Mouse (Mus musculus) left cerebral cortex, adult 11 months (tissue): ENCODE data around the gene Kdm4c.
"Not testable (repeated sequence)": the region's sequence is repeated elsewhere in the genome, so short reads cannot be mapped to it uniquely, and the experiment has no call there.

Experiments used
- DNase-seq: peaks from one replicate; pipeline ENCODE4 v3.0.0; 2022; ENCODE audit warnings: low spot score

Gene Kdm4c

DNA sequence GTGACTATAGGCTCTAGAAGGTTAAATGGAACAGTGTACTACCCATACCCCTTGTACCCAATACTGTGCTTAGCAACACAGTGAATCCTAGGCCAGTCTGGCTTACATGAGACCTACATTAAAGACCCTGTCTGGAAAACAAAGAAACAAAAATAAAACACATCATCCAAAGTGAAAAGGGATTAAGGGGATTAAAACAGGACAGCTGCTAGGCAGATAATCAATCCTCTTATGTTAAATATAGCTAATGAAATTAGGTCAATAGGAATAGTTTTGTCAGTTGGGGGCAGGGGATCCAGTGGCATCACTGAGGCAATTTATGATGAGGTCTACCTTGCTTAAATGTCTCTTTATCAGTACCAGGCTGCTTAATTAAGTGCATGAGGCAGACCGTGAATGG is at the start of gene Kdm4c:
Gene Kdm4c (plus strand): TSS at position 322 of the 400 bp plus-strand sequence.
- no peak for DNase-seq

DNA sequence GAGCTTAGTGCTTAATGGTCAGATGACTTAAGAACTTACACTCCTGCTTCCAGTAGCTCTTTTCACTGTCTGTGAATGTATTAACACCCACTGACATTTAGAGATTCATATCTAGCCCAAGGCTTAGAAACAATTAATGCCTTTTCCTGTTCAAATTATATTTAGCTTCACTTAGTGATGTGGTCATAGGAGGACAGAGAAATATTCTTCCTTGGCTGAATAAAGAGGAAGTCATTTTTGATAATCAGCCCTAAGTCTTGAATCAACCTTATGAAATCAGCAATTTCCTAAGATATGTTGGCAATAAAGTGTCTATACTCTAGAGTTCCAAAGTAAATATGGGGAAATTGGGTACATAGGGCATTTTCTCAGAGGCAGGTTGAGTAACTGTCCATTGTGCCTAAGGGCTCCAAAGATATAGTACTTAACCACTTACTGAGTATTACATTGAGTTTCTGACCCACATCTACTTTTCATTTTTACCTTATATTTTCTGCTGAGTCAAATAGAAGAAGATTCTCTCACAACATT is 41.0 kb upstream of the Kdm4c start:
- no peak for DNase-seq

DNA sequence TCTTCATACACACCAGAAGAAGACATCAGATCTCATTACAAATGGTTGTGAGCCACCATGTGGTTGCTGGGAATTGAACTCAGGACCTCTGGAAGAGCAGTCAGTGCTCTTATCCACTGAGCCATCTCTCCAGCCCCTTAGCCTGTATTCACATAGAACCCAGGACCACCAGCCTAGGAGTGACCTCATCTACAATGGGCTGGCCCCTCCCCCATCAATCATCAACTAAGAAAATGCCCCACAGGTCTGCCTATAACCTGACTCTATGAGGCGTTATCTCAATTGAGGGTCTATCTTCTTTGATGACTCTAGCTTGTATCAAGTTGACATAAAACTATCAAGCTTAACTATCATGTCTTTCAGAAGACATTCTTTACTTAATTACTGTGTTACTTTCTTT is 20.5 kb upstream of the Kdm4c start:
- DNase-seq: not testable (repeated sequence)

DNA sequence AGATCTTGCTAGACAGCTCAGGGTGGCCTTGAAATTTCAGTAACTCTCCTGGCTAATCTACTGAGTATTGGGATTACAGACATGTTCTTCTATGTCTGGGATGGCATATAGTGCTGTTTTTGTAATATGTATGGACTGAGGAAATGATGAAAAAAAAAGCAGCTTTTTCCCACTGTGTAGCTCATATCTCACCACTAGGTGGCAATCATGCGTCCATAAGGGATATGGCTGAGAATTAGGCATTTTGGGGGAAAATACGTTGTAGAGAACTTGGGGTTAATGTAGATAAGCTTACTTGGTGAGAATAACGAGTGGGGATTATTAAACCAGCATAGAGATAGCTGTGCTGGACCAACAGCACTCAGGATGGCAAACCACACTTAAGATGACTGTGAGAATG is 19.9 kb upstream of the Kdm4c start:
- no peak for DNase-seq

DNA sequence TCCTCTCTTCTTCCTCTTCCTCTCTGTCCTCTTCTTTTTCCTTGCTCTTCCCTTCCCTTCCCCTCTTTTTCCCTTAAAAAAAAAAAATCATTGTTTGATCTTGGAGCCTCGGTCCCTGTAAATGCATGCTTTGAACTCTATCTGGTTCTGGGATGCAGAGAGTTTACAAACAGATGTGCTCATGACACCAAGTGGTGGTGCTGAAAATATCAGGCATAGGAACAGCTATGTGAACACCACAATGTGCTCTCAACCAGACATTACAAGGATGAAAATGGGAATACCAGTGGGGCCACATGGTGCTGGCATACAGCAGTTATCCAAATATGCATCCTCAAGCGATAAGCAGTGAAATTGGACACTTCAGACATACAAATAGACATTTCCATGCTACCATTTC is 18.1 kb upstream of the Kdm4c start:
- no peak for DNase-seq

DNA sequence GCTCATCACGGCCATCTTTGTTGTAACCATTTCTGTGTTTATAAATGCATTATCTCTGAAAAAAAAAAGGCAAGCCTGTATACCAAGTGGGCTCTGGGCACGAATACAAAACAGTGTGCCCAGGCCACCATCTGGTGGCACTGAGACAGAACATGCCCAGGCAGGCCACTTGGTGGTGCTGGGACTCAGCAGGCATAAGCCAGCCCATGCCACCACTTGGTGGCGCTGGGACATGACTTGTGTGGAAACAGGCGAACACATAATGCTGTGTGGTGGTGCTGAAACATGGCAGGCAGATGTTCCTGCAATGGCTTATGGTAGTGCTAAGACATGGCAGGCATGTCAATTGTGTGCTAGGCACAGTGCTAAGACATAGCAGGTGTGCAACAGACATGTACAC is 11.3 kb upstream of the Kdm4c start:
- DNase-seq: no peak

DNA sequence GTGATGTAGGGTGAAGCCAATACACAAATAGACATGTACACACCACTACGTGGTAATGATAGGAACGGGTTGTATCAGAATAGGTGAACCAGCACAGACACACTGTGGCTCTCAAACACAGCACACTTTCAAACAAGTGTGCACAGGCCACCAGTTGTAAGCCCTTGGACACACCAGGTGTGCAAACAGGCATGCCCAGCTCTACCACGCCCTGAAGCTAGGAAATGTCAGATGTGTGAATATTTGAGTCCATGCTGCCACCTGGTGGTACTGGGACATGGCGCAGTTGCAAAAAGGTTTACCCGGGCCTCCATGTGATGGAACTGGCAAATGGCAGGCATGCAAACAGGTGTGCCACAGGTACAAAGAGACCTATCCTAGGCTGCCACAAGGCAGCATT is 10.9 kb upstream of the Kdm4c start:
- DNase-seq: peak; percentile 41

DNA sequence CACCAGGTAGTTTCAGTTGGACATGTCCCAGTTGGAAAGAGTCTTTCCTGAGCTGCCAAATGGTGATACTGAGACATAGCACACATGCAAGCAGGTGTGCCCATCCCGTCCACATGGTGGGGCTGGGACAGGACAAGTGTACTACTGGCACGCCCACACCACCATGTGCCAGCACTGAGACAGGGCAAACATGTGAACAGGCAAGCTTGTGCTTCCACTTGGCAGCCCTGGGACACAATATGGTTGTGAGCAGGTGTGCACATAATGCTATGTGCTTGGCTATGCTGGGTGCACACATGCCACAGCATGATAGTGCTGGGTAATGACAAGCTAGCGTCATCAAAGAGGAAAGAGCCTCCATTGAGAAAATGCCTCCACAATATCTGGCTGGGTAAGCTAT is 8.8 kb upstream of the Kdm4c start:
- no peak for DNase-seq

DNA sequence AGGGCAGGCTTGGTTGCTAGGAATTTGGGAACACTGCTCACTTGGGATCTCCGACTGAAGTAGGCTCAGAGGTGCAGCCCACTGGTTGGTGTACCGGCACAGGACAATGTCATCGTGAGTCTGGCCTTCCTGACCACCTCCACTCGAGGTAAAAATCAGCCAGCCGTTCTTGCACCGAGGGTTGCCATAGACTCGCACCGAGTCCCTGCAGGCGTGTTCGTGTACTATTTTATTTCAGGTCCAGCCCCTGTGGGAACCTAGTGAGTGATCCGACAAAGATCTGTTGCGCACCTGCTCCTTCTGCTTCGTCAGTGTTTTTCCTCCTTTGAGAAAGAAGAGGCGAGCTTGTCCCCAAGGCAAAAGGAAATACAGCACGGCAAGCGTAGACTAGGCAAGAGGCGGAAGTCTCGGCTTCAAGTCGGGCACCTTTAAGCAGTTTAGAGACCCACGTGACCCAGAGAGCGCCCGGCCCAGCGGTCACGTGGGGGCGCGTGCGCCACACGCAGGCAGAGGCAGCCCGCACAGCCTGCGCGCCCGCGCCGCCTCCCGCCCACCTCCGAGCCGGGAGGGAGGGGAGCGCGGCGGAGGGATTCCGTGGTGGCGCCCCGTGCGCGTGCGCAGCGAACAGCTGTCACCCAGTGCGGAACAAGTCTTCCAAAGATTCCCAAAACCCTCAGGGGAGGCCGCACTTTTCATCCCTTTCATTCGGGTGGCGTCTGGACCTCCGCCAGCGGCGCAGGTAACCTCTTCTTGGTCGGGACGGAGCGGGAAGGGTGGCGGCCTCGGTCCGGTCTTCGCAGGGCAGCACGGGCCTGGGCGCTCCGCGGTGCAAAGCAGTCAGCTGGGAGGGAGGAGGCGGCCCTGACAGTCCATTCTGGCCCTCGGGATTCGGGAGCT is 9.3 kb downstream of the Kdm4c start:
- DNase-seq: peak; percentile 97

DNA sequence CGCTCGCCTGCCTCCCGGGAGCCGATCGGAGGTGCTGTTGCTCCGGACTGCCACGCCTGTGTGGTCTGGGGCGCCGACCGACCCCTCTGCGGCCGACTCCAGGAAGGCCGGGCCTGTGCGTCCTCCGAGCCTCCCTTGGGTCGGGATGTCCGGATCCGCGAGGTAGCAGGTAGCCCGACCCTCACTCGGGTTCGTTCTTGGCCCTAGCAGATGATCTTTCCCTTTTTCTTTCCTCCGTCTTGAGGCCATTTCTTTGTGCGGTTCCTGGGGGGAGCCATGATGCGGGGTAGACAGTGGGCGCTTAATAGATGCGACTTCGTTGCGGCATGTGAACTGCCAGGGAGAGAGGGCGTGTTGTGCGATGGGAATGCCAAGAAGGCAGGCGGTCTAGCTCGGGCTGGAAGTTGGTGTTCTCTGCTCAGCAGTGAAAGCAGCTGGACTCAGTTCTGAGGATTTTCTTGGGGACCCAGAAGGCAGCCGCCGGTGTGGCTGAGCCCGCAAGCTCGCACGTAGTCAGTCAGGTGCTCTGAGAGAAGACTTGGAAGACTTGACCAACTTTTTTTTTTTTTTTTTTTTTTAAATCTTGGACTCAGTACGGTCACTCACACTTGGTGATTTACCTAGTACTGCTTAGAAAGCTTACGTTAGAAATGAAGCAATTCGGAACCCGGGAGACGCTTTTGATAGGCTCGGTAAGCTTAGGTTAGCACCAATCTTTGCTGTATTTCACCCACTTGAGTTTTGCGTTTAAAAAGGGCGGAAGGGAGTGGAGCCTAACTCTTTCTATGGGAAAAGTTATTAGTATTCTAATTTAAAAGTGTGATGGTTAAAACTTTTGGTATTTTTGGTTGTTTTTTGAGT is 10.2 kb downstream of the Kdm4c start:
- peak; percentile 18 for DNase-seq

DNA sequence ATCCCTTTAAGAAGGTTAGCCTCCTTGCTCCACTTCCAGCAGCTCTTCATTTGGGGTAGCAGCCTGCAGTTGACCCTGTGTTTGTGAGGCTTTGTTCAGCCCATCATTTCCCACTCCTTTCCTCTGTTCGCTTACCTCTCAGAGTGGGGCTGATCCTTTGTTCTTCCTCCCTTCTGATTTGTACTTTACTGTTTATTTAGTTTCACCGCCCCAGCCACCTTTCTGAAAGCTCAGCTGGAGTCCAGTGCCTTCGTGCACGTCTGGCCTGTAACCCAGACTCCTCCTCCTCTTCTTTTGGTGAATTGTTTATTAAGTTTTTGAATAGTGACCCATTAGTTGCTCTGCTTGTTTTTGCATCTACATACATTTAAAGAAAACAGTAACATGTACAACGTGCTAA is 15.6 kb downstream of the Kdm4c start:
- no peak for DNase-seq

DNA sequence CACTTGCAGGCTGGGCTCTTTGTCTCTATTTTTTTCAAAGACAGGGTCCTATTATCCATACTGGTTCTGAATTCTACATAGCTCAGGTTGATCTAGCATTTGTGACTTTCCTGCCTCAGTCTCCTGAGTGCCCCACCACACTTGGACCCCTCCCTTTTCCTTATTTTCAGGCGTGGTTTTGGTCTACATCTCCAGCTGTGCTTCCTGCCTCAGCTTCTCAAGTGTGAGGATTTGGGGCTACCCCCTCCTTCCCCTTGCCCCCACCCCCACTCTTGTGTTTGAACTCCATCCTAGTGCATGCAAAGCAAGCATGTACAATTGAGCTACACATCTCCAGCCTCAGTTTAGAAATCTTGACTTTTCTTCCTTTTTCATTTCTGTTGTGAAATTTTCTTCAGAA is 16.2 kb downstream of the Kdm4c start:
- DNase-seq: no peak

DNA sequence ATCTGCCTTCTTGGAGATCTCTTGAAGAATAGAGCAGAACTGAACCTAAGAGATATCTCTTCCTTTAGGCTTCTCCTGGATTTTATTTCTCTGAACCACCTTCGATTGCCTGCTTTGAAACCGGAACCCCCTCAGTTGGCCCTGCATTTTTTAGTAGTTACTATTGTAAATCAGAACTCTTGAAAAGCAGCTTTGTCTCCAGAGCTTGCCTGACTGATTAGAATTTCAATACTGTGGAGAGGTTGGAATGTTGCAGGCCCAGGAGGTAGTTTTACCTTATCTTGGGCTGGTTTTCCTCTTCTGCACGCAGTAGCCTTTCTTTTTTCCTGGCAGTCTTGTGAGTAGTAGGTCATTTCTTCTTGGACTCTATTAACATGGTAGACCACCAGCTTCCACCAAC is 17.0 kb downstream of the Kdm4c start:
- DNase-seq: no peak

DNA sequence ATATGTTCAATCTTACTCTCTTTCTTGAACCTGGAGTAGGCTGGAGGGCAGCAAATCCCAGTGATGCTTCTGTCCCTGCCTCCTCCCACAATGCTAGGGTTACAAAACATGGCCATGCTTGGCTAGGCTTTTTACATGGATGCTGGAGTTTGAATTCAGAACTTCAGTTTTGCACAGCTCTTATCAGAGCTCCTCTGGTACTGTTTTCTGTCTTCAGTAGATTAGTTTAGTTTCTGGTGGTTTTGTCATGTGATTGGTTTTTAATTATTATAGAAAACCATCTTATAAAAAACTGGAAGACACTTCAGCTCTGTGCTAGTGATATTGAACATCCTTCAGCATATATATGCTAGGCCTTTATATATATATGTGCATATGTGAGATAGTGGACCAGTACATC is 19.6 kb downstream of the Kdm4c start:
- no peak for DNase-seq

DNA sequence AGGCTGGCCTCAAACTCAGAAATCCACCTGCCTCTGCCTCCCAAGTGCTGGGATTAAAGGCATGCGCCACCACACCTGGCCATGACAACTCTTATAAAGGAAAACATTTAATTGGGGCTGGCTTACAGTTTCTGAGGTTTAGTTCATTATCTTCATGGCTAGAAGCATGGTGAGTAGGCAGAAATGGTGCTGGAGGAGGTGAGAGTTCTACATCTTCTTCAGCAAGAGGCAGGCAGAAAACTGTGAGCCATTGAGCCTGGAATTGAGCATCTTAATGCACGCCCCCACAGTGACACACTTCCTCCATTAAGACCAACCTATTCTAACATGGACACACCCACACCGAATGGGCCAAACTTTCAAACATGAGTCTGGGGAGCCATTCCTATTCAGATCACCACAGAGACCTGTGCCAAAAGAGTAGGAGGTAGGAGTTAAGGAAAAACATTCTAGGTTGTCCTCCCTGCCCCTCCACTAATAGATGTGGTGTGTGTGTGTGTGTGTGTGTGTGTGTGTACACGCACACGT is 22.2 kb downstream of the Kdm4c start:
- no peak for DNase-seq

DNA sequence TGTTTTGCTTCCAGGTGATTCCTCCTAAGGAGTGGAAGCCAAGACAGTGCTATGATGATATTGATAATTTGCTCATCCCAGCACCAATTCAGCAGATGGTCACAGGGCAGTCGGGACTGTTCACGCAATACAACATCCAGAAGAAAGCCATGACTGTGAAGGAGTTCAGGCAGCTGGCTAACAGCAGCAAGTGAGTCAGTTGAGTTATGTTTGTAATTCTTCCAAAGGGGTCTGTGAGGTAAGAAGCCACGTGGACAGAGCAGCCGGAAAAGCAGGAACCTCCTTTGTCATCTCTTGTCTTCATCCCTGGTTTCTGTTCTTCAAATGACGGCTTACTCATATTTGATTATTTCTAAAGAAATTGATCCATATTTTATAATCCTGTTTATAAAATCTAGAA is 28.9 kb downstream of the Kdm4c start:
- DNase-seq: no peak

DNA sequence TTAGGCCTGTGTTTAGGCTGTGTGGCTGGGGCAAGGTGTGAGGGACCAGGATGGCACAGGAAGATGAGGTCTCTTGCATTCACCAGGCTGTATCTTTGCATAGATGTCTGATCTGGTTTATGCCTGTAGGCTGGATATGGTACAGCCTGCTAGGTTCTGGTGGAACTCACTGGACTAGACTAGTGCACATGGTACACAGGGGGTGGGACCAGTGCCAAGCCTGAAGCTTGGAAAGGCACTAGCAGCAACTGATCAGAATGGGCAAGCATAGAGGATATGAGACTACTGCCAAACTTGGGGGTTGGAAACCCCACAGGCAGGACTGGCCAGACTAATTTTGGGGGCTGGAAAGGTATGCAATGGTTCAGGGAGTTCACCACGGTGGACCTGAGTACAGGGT is 35.2 kb downstream of the Kdm4c start:
- no peak for DNase-seq

DNA sequence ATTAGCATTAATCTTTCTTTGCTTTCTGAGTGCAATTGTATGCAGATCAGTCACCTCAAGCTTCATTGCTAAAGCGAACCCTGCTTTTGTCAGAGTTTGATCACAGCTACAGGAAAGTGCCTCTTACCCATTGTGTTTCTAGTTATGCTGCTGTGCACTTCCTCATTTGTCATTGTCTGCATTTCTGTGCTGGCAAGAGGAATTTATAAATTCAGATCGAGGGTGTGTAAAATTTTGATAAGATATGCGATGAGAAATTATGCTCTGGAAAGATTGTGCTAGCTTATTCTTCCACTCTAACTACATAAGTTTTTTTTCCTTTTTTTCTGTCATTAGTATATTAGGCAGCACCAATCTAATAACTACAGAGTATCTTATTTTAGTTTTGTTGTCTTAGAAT is 37.9 kb downstream of the Kdm4c start:
- no peak for DNase-seq

DNA sequence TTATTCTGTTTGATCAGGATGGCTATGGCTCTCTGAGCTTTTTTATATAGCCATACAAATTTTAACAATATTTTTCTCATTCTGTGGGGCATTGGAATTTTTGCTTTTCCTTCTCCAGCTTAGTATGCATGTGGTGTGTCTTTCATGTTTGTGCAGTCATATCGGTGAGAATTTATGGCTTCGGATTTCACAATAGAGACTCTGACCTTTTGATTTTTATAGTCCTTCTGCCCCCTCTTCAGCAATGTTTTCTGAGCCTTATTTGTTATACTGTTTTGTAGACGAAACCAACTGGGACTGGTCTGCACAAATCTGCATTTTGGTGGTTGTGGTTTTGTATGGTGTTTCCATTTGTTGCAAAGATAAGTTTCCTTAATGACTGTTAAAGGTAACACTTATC is 45.6 kb downstream of the Kdm4c start:
- no peak for DNase-seq

DNA sequence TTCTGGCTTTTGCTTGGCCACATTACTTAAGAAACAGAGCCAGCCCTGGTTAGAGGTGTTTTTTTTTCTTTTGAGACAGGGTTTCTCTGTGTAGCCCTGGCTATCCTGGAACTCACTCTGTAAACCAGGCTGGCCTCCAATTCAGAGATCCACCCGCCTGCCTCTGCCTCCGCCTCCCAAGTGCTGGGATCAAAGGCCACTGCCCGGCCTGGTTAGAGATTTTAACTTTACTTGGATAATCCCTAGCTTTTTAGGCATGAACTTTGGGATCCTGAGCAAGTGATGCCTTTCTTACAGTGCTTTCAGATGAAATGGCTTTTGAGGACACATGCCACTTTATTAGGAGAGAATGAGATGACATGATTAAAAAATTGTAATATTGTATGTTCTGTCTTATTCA is 52.4 kb downstream of the Kdm4c start:
- no peak for DNase-seq

DNA sequence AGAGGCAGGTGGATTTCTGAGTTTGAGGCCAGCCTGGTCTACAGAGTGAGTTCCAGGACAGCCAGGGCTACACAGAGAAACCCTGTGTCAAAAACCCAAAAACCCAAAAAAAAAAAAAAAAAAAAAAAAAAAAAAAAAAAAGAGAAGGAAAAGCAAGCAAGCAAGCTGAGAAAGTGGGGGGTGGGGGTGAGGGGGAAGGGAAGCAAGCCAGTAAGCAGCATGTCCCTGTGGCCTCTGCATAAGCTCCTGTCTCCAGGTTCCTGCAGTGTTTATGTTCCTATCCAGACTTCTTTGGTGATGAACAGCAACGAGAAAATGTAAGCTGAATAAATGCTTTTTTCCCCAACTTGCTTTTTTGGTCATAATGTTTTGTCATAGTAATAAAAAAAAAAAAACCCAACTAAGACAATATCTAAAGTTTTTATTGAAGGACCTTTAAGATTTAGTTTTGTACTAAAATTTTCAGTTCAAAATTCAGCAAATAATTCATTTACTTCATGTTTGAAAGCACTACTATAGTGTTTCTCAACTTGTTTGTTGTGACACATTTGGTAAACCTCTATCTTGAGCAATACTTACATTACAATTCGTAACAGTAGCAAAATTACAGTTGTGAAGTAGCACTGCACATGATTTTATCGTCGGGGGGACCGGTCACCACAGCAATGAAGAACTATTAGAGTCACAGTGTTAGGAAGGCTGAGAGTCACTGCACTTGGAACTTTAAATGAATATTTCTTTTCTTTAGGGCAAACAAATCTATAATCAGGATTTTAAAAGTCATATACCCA is 63.2 kb downstream of the Kdm4c start:
- DNase-seq: no peak

DNA sequence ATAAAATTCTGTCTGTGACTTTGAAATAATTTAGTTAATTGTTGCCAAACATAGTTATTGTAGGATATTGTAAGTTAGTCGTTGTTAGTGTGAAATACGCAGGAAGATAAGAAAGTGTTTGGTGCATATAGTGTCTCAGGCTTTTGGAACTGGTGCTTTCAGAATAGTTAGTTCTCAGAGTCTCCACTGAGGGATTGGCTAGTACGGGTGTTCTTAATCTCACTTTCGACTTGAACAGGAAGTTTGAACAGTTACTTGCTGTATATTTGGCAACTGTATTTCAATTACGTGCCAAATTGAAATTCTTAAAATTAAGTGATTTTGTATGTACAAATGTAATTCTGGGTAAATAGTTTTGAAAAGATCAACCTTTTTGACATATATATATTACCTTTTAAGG is 68.8 kb downstream of the Kdm4c start:
- no peak for DNase-seq
